In genomic region chr13:23700786-23701520, GRCm38 (mm10) we compare ENCODE assay signal across 8 mouse cellular contexts. TPM values are rescaled to one million over a fixed set of nuclear protein-coding genes. Genes with fewer than 3 reads are reported as not detected.
A peak's percentile ranks its signal among the peaks of the same experiment; 100 is the strongest.
DNase-seq lines count a peak whose midpoint lies in the region; ATAC-seq and TF ChIP-seq lines count a peak whose summit lies in the region.

No protein-coding gene starts in this region.

- H3K4me2 ChIP-seq in neural tube, embryonic 15.5 days = no peak overlapping the region
- no peak overlapping the region for H3K4me2 ChIP-seq in intestine, postnatal 0 days (replicated peaks; ENCODE audit: low read depth)

- peak; percentile 66 for DNase-seq in neural tube, embryonic 10.5 days (ENCODE audit: extremely low spot score, low spot score)
- DNase-seq in embryo, embryonic 10 days (ENCODE audit: low spot score) = peak; percentile 91
- DNase-seq in gastrocnemius, postnatal 10 days = peak; percentile 49
- peak; percentile 42 to 61 for DNase-seq in left cerebral cortex, postnatal 36 days (ENCODE audit: low spot score in 2 of 2)
- DNase-seq in mesoderm, embryonic 11.5 days (ENCODE audit: low read depth, low spot score) = peak; percentile 84
- peak; percentile 71 to 75 for DNase-seq in spleen, adult 2 months (ENCODE audit: low read depth in 1 of 2, low spot score in 2 of 2)

- TF ChIP-seq POLR2A in spleen, adult 2 months (IDR thresholded peaks at IDR 0.05; ENCODE audit: low read depth, low read length) = no peak

- WGBS in neural tube, embryonic 15.5 days = 28% methylated on average over 8 of the region's 8 CpGs
- WGBS in intestine, postnatal 0 days = 28% methylated on average over 8 of the region's 8 CpGs
- 7% methylated on average over 8 of the region's 8 CpGs for WGBS in spleen, adult 2 months

- peak; percentile 93 for TF ChIP-seq CTCF in intestine, postnatal 0 days (IDR thresholded peaks at IDR 0.05; ENCODE audit: low read depth)
- peak; percentile 67; the same call in 1 of the 2 replicates for TF ChIP-seq CTCF in spleen, adult 2 months (IDR thresholded peaks at IDR 0.05; ENCODE audit: extremely low read depth, insufficient read depth, insufficient read length, insufficient replicate concordance)

- H3K36me3 ChIP-seq in neural tube, embryonic 15.5 days = no peaks in the 10 kb centered on the region
- H3K36me3 ChIP-seq in intestine, postnatal 0 days (ENCODE audit: control insufficient read depth, insufficient read depth) = no peaks in the 10 kb centered on the region
- H3K36me3 ChIP-seq in spleen, adult 2 months (ENCODE audit: control insufficient read depth, insufficient read depth, low read length) = no peaks in the 10 kb centered on the region

- no peak for ATAC-seq in neural tube, embryonic 15.5 days (ENCODE audit: low FRiP score)
- peak; percentile 47 for ATAC-seq in intestine, postnatal 0 days

- intact Hi-C loops in left cerebral cortex, postnatal 36 days (cut with DNase I) = loop anchor here (1.0 kb wide), 1 partner anchor 31 kb away; no protein-coding TSS in a partner anchor

- H3K9ac ChIP-seq in neural tube, embryonic 15.5 days (replicated peaks) = no peak overlapping the region
- H3K9ac ChIP-seq in intestine, postnatal 0 days (ENCODE audit: low read depth, low read length) = no peak overlapping the region

- H3K9me3 ChIP-seq in neural tube, embryonic 15.5 days (replicated peaks) = no peaks in the 10 kb centered on the region
- no peaks in the 10 kb centered on the region for H3K9me3 ChIP-seq in intestine, postnatal 0 days (ENCODE audit: control insufficient read depth)

- peaks cover 14% of the 10 kb centered on the region; the same call in 1 of the 2 replicates for H3K4me1 ChIP-seq in neural tube, embryonic 15.5 days
- no peaks in the 10 kb centered on the region for H3K4me1 ChIP-seq in intestine, postnatal 0 days (replicated peaks; ENCODE audit: control insufficient read depth, insufficient read depth, low read length)
- peaks cover 4% of the 10 kb centered on the region for H3K4me1 ChIP-seq in spleen, adult 2 months (ENCODE audit: control insufficient read depth, insufficient read depth, insufficient read length)

- no peaks in the 10 kb centered on the region for H3K27me3 ChIP-seq in neural tube, embryonic 15.5 days (replicated peaks)
- H3K27me3 ChIP-seq in intestine, postnatal 0 days (replicated peaks; ENCODE audit: control insufficient read depth, insufficient read depth, low read length) = no peaks in the 10 kb centered on the region
- H3K27me3 ChIP-seq in spleen, adult 2 months (ENCODE audit: control insufficient read depth, insufficient read depth, low read length) = no peaks in the 10 kb centered on the region

- H3K27ac ChIP-seq in neural tube, embryonic 15.5 days (replicated peaks) = no peak overlapping the region
- H3K27ac ChIP-seq in intestine, postnatal 0 days (ENCODE audit: low read depth, low read length) = no peak overlapping the region
- H3K27ac ChIP-seq in spleen, adult 2 months (ENCODE audit: insufficient read depth, low read length) = no peak overlapping the region

- no peak overlapping the region for H3K4me3 ChIP-seq in neural tube, embryonic 15.5 days (replicated peaks)
- H3K4me3 ChIP-seq in intestine, postnatal 0 days (ENCODE audit: low read depth, low read length) = no peak overlapping the region
- no peak overlapping the region for H3K4me3 ChIP-seq in spleen, adult 2 months (ENCODE audit: extremely low read depth, insufficient read depth, insufficient read length)

RNA-seq across cellular contexts. Expression of gene Hist1h4c, which starts 2.7 kb away (rescaled TPM):
- 2.7 and 2.8 TPM in 2 replicates for polyA plus RNA-seq in neural tube, embryonic 15.5 days (2015; fragmentation: Nextera tagmentation; extraction: Ambion mirVana)
- 100 to 1,000 TPM; 153 to 157 TPM for total RNA-seq in gastrocnemius, postnatal 10 days (2021)
- 2.9 and 3.0 TPM in 2 replicates for polyA plus RNA-seq in intestine, postnatal 0 days (2015; fragmentation: Nextera tagmentation; extraction: Ambion mirVana)
- 100 to 1,000 TPM; 107 to 117 TPM for total RNA-seq in left cerebral cortex, postnatal 36 days (2021)
- polyA plus RNA-seq in spleen, adult 2 months (2012; rRNA removed) = 20.0 and 33.6 TPM in 2 replicates

RNA-seq across cellular contexts. Expression of gene Hist1h1t, which starts 5.3 kb away (rescaled TPM):
- not detected in 2 replicates for polyA plus RNA-seq in neural tube, embryonic 15.5 days (2015; fragmentation: Nextera tagmentation; extraction: Ambion mirVana)
- under 1 TPM; 0.59 to 0.63 TPM for total RNA-seq in gastrocnemius, postnatal 10 days (2021)
- polyA plus RNA-seq in intestine, postnatal 0 days (2015; fragmentation: Nextera tagmentation; extraction: Ambion mirVana) = not detected in 2 replicates
- total RNA-seq in left cerebral cortex, postnatal 36 days (2021) = not detected
- not detected in 2 replicates for polyA plus RNA-seq in spleen, adult 2 months (2012; rRNA removed)

RNA-seq across cellular contexts. Expression of gene Hfe, which starts 9.7 kb away (rescaled TPM):
- 3.7 and 4.6 TPM in 2 replicates for polyA plus RNA-seq in neural tube, embryonic 15.5 days (2015; fragmentation: Nextera tagmentation; extraction: Ambion mirVana)
- 1 to 10 TPM; 8.1 to 9.5 TPM for total RNA-seq in gastrocnemius, postnatal 10 days (2021)
- 12.5 TPM in 2 replicates for polyA plus RNA-seq in intestine, postnatal 0 days (2015; fragmentation: Nextera tagmentation; extraction: Ambion mirVana)
- 1 to 10 TPM; 2.4 to 3.7 TPM for total RNA-seq in left cerebral cortex, postnatal 36 days (2021)
- 20.7 and 26.1 TPM in 2 replicates for polyA plus RNA-seq in spleen, adult 2 months (2012; rRNA removed)

RNA-seq across cellular contexts. Expression of gene Hist1h2bc, which starts 17.0 kb away (rescaled TPM):
- 18.4 and 26.8 TPM in 2 replicates for polyA plus RNA-seq in neural tube, embryonic 15.5 days (2015; fragmentation: Nextera tagmentation; extraction: Ambion mirVana)
- total RNA-seq in gastrocnemius, postnatal 10 days (2021) = 10 to 100 TPM; 87.0 to 92.4 TPM
- 211 and 224 TPM in 2 replicates for polyA plus RNA-seq in intestine, postnatal 0 days (2015; fragmentation: Nextera tagmentation; extraction: Ambion mirVana)
- total RNA-seq in left cerebral cortex, postnatal 36 days (2021) = 10 to 100 TPM; 32.1 to 33.8 TPM
- 41.8 and 44.4 TPM in 2 replicates for polyA plus RNA-seq in spleen, adult 2 months (2012; rRNA removed)

RNA-seq across cellular contexts. Expression of gene Hist1h2ac, which starts 17.2 kb away (rescaled TPM):
- 0.26 and 0.54 TPM in 2 replicates for polyA plus RNA-seq in neural tube, embryonic 15.5 days (2015; fragmentation: Nextera tagmentation; extraction: Ambion mirVana)
- total RNA-seq in gastrocnemius, postnatal 10 days (2021) = 1 to 10 TPM; 6.3 to 6.7 TPM
- 0.46 TPM in 2 replicates for polyA plus RNA-seq in intestine, postnatal 0 days (2015; fragmentation: Nextera tagmentation; extraction: Ambion mirVana)
- 1 to 10 TPM; 2.5 to 2.9 TPM for total RNA-seq in left cerebral cortex, postnatal 36 days (2021)
- polyA plus RNA-seq in spleen, adult 2 months (2012; rRNA removed) = 1.2 and 2.0 TPM in 2 replicates
